In the genomic region with DNA sequence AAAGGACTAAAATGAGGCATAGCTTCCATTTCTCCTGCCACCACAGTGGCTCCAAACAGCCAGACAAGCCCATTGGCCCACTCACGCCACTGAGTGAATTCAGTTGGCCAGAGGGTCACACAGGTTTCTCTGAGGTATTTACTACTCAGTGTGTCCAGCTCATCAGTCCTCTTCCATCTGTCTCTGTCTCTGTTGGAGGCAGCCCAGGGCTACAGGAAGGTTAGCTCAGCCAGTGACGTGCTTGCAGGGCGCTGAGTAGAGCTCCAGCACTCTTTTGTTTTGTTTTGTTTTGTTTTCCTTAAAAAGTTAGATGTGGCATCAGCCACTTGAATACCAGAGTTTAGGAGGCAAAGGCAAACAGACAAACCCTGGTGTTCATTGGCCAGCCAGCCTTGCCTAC, we compare ENCODE assay signal across 21 mouse cellular contexts. TPM values are rescaled to one million over a fixed set of nuclear protein-coding genes. Genes with fewer than 3 reads are reported as not detected.
DNase-seq lines count a peak whose midpoint lies in the region; ATAC-seq and TF ChIP-seq lines count a peak whose summit lies in the region.
"Had no signal": no experiment of that assay in that cellular context is flagged by ENCODE, and none has a peak within 500 bp of the region (broad histone marks: within the 10 kb centered on the region; RNA-seq: fewer than 3 reads in every experiment).

No protein-coding gene starts in this region.

- H3K27me3 ChIP-seq in heart, adult 2 months (ENCODE audit: control insufficient read depth, insufficient read depth, low read length) = no peaks in the 10 kb centered on the region
- H3K27me3 ChIP-seq in midbrain, embryonic 10.5 days (ENCODE audit: low read depth, poor library complexity, severe bottlenecking) = no peaks in the 10 kb centered on the region
- H3K27me3 ChIP-seq: forebrain, embryonic 13.5 days; heart, embryonic 12.5 days; hindbrain, embryonic 13.5 days had no signal

- TF ChIP-seq CTCF in heart, adult 2 months (IDR thresholded peaks at IDR 0.05) = no peak

- H3K4me1 ChIP-seq in heart, adult 2 months (ENCODE audit: control insufficient read depth, insufficient read depth, low read length) = peaks cover 16% of the 10 kb centered on the region
- no peaks in the 10 kb centered on the region for H3K4me1 ChIP-seq in midbrain, embryonic 10.5 days
- H3K4me1 ChIP-seq: embryonic facial prominence, embryonic 10.5 days had no signal

- H3K36me3 ChIP-seq in heart, adult 2 months (ENCODE audit: control insufficient read depth, insufficient read depth, low read length) = no peaks in the 10 kb centered on the region
- H3K36me3 ChIP-seq in midbrain, embryonic 10.5 days = peaks cover 93% of the 10 kb centered on the region

- H3K4me3 ChIP-seq in heart, adult 2 months = no peak overlapping the region
- no peak overlapping the region for H3K4me3 ChIP-seq in midbrain, embryonic 10.5 days
- H3K4me3 ChIP-seq: embryonic facial prominence, embryonic 10.5 days; forebrain, embryonic 13.5 days; heart, embryonic 12.5 days; hindbrain, embryonic 13.5 days had no signal

- no peak for TF ChIP-seq EP300 in heart, adult 2 months (IDR thresholded peaks at IDR 0.05; ENCODE audit: insufficient read depth, low read depth, low read length)

- no peak for ATAC-seq in cerebellum, adult (ENCODE audit: insufficient number of reproducible peaks, low FRiP score, low TSS enrichment)
- ATAC-seq in granulocyte monocyte progenitor cell, adult 5-6 weeks (replicated peaks; ENCODE audit: poor library complexity, severe bottlenecking) = no peak
- ATAC-seq: forebrain, embryonic 13.5 days; forebrain, postnatal 0 days; hindbrain, postnatal 0 days had no signal

- WGBS in heart, adult 2 months = 46% methylated on average over 3 of the region's 3 CpGs
- WGBS in midbrain, embryonic 10.5 days = 87% methylated on average over 3 of the region's 3 CpGs

- no peaks in the 10 kb centered on the region for H3K9me3 ChIP-seq in midbrain, embryonic 10.5 days (replicated peaks)
- H3K9me3 ChIP-seq: embryonic facial prominence, embryonic 10.5 days; forebrain, embryonic 13.5 days; heart, embryonic 12.5 days; hindbrain, embryonic 13.5 days had no signal

- TF ChIP-seq POLR2A in heart, adult 2 months (IDR thresholded peaks at IDR 0.05; ENCODE audit: insufficient read depth, low read depth, low read length) = no peak

- peak overlapping the region; percentile 36 for H3K27ac ChIP-seq in heart, adult 2 months
- no peak overlapping the region for H3K27ac ChIP-seq in midbrain, embryonic 10.5 days (replicated peaks)
- H3K27ac ChIP-seq: embryonic facial prominence, embryonic 10.5 days; forebrain, embryonic 13.5 days; hindbrain, embryonic 13.5 days; hindbrain, postnatal 0 days had no signal

- no peaks in the 10 kb centered on the region for H3K79me2 ChIP-seq in heart, adult 2 months (replicated peaks; ENCODE audit: control insufficient read depth, insufficient read depth, low read length)

- no peak overlapping the region for H3K9ac ChIP-seq in heart, adult 2 months (ENCODE audit: low read depth, low read length)
- H3K9ac ChIP-seq: forebrain, embryonic 13.5 days; forebrain, postnatal 0 days; heart, embryonic 12.5 days; hindbrain, embryonic 13.5 days had no signal

- intact Hi-C loops in heart, adult 2 months (cut with DNase I) = no loop called here

- DNase-seq in cerebellum, adult 18-20 months = peak; percentile 33 to 53
- no peak for DNase-seq in heart, adult 2 months
- no peak for DNase-seq in heart, adult 8-10 months (ENCODE audit: low spot score)
- DNase-seq in adipocyte (ENCODE audit: low spot score) = peak; percentile 18
- peak; percentile 41 to 44 for DNase-seq in cerebellum, postnatal 10 days
- no peak for DNase-seq in midbrain, embryonic 10.5 days (ENCODE audit: low spot score)
- DNase-seq: adrenal gland, postnatal 14 days; forebrain, postnatal 0 days; gastrocnemius, postnatal 36 days; heart, adult 18-20 months; heart, postnatal 36 days; kidney, adult 11 months; kidney, adult 9 months had no signal

RNA-seq across cellular contexts. Expression of a gene that starts 28.6 kb away (rescaled TPM):
- total RNA-seq in heart, adult 2 months (2021) = under 1 TPM; 0.50 to 0.55 TPM
- 1.00 TPM in 2 replicates for polyA plus RNA-seq in heart, adult 2 months (2012; rRNA removed)
- under 1 TPM; 0.25 to 1.00 (median 0.56) TPM for total RNA-seq in heart, adult 8-10 months (2022)
- 1.1 and 2.2 TPM in 2 replicates for polyA plus RNA-seq in midbrain, embryonic 10.5 days (2016; fragmentation: Nextera tagmentation; extraction: Ambion mirVana)
- not detected in 2 replicates for total RNA-seq in granulocyte monocyte progenitor cell, adult 5-6 weeks (2014; fragmentation: Nextera tagmentation)
- 1.3 and 2.3 TPM in 2 replicates for total RNA-seq in granulocyte monocyte progenitor cell, adult 5-6 weeks (2017)
- total RNA-seq: adrenal gland, postnatal 14 days; forebrain, postnatal 0 days; MEL had no signal

Comparison
In these comparisons a context has a peak if more than half of its experiments do, and no peak if none do; other contexts are left out.
1. DNase-seq: peak in cerebellum, adult 18-20 months (2 of 2), adipocyte (single experiment) and cerebellum, postnatal 10 days (2 of 2); none in heart, adult 2 months (0 of 2), heart, adult 8-10 months (single experiment) and midbrain, embryonic 10.5 days (single experiment).